Mouse (Mus musculus) large intestine, adult 2 months (tissue): Measurements from ENCODE around the gene Pld6. TPM values are rescaled to one million over a fixed set of nuclear protein-coding genes. Genes with fewer than 3 reads are reported as not detected.
A peak's percentile ranks its signal among the peaks of the same experiment; 100 is the strongest.

ENCODE experiments used
- DNase-seq: peaks from one replicate; pipeline ENCODE4 v3.0.0-alpha.2; 2012; ENCODE audit warnings: low read depth, low spot score
- WGBS: fragments of 180-500 bp; shearing (Covaris S2); methylation state at CpG from one replicate; pipeline ENCODE4 v1.1.7; 2018; 5-methylcytosine and 5-hydroxymethylcytosine counted together
- polyA plus RNA-seq: library from polyadenylated mRNA; depleted of rRNA; stranded (reverse); fragments of >200 nt; gene quantifications from 2 replicates; pipeline ENCODE4 v1.2.3, GENCODE M21; 2012; rRNA removed

Pld6 gene
- 1.1 and 1.4 TPM in 2 replicates for polyA plus RNA-seq

- under 1% methylated on average over 51 of the region's 51 CpGs for WGBS
These were observed at the start of gene Pld6 for GRCm38 (mm10) chr11:59787199-59787781. Pld6 (minus strand) TSS chr11:59787645.

DNA sequence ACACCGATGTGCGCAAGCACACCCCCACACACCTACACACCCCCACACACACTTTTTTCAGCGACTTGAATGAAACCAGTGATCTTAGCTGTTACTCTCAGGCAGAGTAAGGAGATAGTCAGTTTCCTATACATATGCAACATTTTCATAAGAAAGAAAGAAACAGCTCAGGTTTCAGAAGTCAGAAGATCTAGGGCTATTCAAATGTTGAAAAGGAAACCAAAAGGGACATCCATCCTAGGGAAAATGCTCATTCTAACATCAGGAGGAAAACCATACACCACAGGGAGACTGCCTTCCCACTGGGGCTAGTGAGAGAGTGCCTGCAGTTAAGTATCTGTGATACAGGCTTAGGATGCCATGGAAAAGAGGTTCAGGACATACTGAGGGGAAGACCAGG, 34.2 kb upstream of the Pld6 start:
- whole genome bisulfite sequencing = 91% methylated on average over 3 of the region's 3 CpGs
- DNase-seq = no peak

More at GRCm38 (mm10) chr11:59787199-59787781, at the start of gene Pld6:
- DNase-seq = no peak

DNA sequence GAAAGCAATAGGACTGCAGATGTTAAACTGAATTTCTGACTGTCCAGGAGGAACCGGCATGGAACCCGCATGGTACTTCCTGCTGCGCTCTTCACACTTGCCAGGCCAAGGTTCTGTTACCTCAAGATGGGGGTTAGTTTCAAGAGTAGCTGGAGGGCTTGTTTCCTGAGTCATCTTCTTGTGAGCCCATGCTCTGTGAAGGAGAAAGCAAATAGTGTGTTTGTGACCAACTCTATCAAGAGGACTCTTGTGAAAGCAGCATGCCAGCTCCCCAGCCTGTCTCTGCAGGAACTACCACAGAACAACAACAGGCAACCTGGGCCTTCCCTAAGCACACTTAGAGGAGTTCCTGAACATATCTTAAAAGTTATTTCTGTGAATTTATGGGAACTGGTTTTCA, 30.5 kb upstream of the Pld6 start:
- DNase-seq = no peak
- 93% methylated on average over 3 of the region's 3 CpGs for WGBS

DNA sequence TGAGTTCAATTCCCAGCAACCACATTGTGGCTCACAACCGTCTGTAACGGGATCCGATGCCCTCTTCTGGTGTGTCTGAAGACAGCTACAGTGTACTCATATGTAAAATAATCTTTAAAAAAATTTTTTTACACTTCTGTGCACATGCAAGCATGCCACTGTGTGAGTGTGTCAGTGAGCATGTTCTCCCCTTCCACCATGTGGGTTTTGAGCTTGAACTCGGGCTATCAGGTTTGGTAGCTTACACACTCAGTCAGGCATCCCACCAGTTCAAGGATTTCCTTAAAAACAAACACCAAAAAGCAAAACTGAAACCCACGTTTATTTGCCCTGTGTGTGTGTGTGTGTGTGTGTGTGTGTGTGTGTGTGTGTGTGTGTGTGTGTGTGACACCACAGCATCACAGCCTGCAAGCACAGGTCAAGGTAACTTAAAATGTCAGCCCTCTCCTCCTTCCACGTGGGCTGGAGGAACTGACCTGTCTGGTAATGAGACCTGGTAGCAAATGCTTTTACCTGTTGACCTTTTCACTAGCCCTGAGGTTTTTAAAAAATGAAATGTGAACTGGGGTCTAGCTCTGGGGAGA, 28.1 kb upstream of the Pld6 start:
- WGBS = 76% methylated on average over 6 of the region's 6 CpGs
- no peak for DNase-seq

GRCm38 (mm10) chr11:59814936-59815335, 27.5 kb upstream of the Pld6 start:
- no peak for DNase-seq
- WGBS = 52% methylated on average over 6 of the region's 6 CpGs

DNA sequence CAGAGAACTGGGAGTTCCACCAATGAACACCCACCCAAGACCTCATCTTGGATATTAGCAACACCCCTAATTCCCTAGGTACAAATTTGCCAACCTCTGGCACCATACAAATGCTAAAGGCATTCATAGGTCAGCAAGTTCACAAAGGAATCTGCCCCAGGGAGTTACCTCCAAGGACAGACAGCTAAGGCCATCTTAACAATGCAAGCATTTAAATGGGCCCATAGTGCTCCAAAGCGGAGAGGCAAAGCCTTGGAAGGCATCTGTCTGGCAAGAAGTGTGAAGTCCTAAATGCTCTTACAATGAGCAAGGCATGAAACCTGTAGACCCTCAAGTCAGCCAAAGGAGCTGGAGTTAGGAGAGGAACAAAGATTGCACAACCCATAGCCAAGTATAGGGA, 26.9 kb upstream of the Pld6 start:
- WGBS = 95% methylated on average over 1 of the region's 1 CpGs
- no peak for DNase-seq

GRCm38 (mm10) chr11:59813276-59813675, 25.8 kb upstream of the Pld6 start:
- DNase-seq = no peak
- 72% methylated on average over 3 of the region's 3 CpGs for WGBS

DNA sequence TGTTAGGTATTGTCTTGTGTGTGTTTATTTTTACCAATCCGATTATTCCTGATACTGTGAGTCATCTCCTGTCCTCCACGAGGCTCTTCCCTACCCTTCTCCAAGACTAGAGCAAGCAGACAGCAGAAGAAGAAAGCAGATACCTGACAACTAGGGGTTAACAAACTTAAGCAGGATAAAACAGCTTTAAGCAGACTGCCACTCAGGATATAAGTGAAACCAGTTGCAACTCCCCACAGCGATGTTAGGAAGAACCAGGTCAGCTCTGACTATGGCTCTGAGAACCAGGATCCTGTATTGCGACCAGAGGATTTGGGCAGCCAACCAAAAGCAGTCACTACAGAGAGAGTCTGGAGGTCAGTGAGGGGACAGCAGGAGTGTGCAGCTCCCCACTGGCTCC, 23.8 kb upstream of the Pld6 start:
- no peak for DNase-seq
- 55% methylated on average over 4 of the region's 4 CpGs for WGBS

- 49% methylated on average over 14 of the region's 14 CpGs for WGBS
- DNase-seq = no peak
These were observed 23.2 kb upstream of the Pld6 start for GRCm38 (mm10) chr11:59810480-59811158.

DNA sequence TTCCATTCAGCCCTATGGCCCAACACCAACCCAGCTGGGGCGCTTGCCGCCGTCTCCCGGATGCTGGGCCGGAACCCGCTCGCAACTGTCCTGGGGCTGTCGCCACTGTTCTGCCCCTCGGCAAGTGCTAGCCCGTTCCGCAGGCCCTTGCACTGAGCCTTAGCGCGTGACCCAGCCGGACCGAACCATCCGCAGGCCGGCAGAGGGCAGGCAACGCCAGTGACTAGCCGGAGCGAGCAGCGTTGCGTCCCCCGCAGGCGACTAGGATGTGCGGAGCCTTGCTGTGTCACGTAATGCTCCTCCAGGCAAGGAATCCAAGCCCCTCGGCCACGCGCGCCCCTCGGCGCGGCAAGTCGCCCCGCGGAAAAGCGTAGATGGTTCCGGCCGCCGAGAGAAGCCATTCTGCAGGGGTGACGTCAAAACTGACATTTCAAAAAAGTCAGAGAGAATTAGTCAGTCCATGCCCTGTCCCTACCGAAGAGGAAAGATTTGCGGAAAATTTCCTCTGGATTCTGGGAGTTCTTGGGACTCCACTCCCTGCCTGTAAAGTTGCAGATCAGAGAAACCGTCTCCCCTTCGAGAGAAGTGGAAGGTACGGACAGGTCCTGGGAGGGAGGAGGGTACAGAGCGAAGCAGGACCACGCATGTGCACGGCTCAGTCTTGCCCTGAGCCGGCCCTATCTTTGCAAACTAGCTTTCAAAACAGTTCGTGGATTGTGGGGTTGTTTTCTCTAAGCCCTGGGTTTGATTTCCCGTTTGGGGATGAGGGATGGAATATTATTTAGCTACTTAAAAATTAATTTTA, 22.4 kb upstream of the Pld6 start, which contains the start of gene Flcn:
Flcn (minus strand) TSS at position 347 of the 805 bp plus-strand sequence.
- WGBS = under 1% methylated on average over 52 of the region's 52 CpGs
- peak; percentile 40 for DNase-seq

DNA sequence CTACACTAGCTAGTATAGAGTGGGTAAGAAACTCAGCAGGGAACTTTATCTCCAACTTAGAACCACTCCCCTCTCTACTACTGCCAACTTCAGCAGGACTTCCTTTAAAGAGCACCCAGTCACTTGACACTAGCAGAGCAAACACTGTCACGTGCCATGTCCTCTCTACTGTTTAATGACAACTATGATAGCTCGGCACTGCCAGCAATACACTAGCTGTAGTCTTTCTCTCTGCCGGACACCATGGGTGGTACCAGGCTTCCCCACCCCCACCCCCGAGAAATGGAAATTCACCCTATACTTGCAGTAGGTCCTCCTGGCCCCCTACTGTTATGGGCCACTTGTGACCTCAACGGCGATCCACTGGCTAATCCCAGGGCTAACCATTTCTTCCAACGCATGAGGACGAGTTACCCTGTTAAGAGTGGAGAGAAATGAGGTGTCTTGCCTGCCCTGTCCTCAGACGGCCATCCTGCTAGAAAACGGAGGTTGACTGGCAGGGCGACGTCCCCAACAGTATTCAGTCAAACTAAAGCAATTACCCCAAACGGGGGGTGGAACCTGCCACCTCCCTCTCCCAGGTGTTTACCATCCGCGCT, 21.7 kb upstream of the Pld6 start:
- under 1% methylated on average over 15 of the region's 15 CpGs for WGBS
- peak; percentile 50 for DNase-seq

- DNase-seq = no peak
- WGBS = 63% methylated on average over 14 of the region's 14 CpGs
These were observed 20.9 kb upstream of the Pld6 start for GRCm38 (mm10) chr11:59808170-59808960.

- DNase-seq = no peak
- WGBS = 100% methylated on average over 2 of the region's 2 CpGs
These were observed 18.2 kb upstream of the Pld6 start for GRCm38 (mm10) chr11:59805656-59806055.

DNA sequence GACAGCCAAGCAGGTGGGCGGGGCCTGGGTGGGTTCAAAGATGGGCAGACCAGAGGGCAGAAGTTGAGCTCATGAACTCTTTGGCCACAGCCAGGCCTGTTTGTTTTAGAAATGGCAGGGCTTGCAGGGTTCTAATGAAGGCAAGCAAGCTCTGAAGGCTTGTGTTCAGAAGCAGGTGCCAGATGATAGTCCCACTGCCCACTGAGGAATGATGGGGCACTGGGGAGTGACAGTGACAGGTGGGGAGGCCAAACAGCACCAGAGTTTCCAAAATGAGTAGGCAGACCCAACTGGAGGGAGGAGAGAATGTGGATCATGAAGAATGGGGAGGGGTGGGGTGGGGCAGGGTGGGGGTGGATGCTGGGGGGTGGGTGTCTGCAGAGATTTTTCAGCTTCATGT, 17.8 kb upstream of the Pld6 start:
- WGBS = 95% methylated on average over 1 of the region's 1 CpGs

DNA sequence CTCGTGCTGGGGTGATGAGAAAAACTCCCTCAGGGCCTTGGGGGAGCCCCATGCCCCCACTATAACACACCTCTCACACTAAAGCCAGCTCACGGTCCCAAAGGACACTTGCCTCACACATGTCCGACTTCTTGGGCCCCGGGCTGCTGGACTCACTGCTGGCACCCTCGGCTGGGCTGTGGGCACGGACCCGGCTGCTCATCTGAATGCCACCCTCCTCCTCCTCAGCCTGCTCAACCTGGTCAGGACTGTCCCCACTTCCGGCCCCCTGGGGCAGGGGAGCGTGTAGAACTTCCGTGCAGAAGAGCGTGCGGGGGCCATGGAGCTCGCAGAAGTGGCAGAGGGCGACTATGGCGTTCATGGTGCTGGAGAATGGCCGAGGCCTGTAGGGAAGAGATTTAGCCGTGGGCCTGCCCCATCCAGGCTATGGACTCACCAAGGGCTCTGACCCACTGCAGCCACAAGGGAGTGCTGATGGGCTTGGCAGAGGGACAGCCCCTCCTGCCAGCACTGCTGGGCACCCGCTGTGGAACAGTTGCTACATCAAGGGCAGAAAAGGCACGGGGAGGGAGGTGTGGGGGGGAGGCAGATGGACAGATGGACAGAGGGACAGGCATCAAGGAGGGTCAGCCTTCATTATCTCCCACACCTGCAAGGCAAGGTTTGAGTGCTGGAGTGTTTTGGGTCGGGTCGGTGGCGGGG, 17.1 kb upstream of the Pld6 start:
- 94% methylated on average over 22 of the region's 22 CpGs for WGBS
- no peak for DNase-seq

More for the DNA sequence above, 17.8 kb upstream of the Pld6 start:
- DNase-seq = no peak

- no peak for DNase-seq
- 89% methylated on average over 14 of the region's 14 CpGs for WGBS
These were observed 16.1 kb upstream of the Pld6 start for GRCm38 (mm10) chr11:59803516-59803915.

DNA sequence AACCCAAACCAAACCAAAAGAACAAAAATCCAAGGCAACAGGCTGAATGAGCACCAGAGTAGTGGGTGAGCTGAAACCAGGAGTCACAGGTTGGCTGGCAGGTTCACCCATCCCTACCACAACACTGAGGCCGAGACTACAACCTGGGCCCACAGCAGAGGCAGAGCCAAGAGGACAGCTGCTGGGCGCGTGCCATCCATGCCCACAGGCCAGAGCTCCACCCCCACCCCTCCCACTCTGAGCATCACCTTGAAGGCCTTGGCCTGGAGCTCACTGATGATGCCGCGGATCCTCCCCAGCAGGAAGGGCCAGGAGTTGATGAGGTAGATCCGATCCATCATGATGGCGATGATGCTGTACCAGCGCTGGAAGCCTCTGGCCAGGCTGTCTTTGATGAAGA, 14.4 kb upstream of the Pld6 start:
- no peak for DNase-seq
- WGBS = 92% methylated on average over 8 of the region's 8 CpGs

DNA sequence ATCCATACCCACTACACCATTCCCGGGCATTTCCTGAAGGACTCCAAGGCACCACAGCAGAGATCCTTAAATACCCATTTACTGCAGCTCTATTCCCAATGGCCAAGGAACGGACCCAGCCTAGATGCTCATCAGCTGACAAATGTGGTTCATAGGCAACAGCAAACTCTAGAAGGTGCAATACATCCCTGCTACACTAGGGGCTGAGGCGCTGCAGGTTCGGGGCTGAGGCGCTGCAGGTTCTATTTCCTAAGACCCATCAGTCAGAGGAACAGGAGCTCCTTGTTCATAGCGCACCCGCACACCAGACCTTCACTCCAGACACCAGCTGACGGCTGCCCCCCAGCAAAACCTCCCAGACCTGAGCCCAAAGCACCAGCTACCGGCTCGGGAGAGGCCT, 13.0 kb upstream of the Pld6 start:
- 95% methylated on average over 10 of the region's 10 CpGs for WGBS
- no peak for DNase-seq

DNA sequence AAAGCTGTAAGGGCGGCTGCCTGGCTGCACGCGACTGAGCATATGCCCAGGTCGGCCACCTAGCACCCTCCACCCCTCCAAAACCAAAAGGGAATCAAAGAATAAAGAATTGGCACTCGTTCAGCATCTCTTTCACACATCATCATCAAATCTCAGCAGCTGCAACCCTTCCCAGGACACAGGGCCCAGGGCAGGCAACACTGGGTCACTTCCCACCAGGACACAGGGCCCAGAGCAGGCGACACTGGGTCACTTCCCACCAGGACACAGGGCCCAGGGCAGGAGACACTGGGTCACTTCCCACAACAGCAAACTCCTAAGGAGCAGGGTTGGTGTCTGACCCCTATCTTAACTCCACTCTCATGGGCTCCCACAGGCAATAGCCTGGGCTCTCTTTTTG, 5.9 kb upstream of the Pld6 start:
- 91% methylated on average over 6 of the region's 6 CpGs for WGBS
- DNase-seq = no peak
